Mouse (Mus musculus): ENCODE results near the gene Tcp11l1. TPM values are rescaled to one million over a fixed set of nuclear protein-coding genes. Genes with fewer than 3 reads are reported as not detected.

Tcp11l1 gene
- 68.8 and 76.3 TPM in 2 replicates for polyA plus RNA-seq (2016; fragmentation: Nextera tagmentation; extraction: Ambion mirVana)

DNA sequence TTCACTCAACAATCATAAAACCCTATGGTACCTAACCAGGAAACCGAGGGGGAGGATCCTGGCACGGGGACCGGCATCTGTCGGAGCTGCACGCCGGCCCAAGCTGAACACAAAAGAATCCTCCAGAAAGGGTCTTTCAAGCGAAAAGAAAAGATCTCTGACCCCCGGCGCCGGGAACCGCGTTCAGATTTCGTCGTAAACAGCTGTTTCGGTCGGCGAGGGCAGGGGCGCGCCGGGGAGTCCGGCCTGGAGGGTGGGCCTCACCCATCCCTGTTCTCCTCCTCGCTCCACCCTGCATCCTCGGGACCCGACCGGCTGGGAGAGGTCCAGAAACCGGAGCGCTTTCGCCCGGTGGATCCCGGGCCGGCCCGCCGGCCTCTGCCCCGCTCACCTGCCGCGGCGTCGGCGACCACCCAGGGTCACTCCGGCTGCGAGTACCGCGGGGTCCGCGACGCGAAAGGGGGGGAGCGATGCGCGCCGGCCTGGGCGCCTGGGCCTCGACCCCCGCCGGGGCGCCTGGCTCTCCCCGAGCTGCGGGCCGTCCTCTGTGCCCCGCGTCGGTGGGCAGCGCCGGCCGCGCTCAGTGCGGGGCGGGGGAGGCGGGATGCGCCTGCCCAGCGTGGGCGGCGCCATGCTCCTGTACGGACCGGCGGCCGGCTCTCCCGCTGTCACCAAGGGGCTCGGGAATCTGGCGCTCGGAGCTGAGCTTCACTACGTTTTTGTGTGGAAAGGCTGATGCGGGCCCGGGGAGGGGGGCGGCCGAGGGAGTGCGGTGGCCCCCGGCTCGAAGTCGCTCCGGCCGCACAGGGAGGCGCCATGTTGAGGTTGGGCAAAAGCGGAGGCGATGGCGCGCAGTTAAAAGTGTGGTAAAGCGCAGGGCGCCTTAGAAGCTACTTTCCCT is at the start of gene Tcp11l1:
TSS of gene Tcp11l1 (minus strand) at position 585 of the 901 bp plus-strand sequence.
- ATAC-seq (ENCODE audit: low FRiP score, low read depth): peak; percentile 92
- Histone ChIP-seq H3K4me1 (peaks cover 13% of the 10 kb centered on the region), H3K9me3 (no peaks in the 10 kb centered on the region), H3K27me3 (replicated peaks) (no peaks in the 10 kb centered on the region), H3K4me2 (replicated peaks) (peak within 1 kb of the TSS; percentile 65), H3K36me3 (no peaks in the 10 kb centered on the region), H3K27ac (peak within 1 kb of the TSS; percentile 81), H3K9ac (peak within 1 kb of the TSS; percentile 93), H3K4me3 (peak within 1 kb of the TSS; percentile 84)
- WGBS: under 1% methylated on average over 92 of the region's 99 CpGs

DNA sequence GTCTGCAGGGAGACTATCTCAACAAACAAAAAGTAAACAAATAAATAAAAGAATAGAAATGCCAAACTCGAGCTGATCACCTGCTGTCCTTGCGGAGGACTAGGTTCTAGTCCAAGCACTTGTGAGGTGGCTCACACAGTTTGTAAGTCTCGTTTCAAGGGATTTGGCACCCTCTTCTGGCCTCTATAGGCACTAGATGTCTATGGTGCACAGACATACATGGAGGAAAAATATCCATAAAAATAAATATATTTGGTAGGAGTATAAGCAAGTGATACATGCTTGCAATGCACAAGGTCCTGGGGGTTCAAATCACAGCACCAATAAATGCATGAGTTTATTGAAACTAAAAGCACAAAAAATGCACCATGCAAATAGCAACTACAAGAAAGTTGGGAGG is 38.6 kb upstream of the Tcp11l1 start:
- no peak for ATAC-seq (ENCODE audit: low FRiP score, low read depth)
- Histone ChIP-seq H3K27ac (no peak overlapping the region), H3K4me3 (no peak overlapping the region), H3K4me2 (replicated peaks) (no peak overlapping the region), H3K27me3 (replicated peaks) (no peaks in the 10 kb centered on the region), H3K4me1 (no peaks in the 10 kb centered on the region), H3K9ac (no peak overlapping the region), H3K9me3 (no peaks in the 10 kb centered on the region), H3K36me3 (peaks cover 8% of the 10 kb centered on the region; the same call in 1 of the 2 replicates)
- 57% methylated on average over 3 of the region's 3 CpGs for WGBS

DNA sequence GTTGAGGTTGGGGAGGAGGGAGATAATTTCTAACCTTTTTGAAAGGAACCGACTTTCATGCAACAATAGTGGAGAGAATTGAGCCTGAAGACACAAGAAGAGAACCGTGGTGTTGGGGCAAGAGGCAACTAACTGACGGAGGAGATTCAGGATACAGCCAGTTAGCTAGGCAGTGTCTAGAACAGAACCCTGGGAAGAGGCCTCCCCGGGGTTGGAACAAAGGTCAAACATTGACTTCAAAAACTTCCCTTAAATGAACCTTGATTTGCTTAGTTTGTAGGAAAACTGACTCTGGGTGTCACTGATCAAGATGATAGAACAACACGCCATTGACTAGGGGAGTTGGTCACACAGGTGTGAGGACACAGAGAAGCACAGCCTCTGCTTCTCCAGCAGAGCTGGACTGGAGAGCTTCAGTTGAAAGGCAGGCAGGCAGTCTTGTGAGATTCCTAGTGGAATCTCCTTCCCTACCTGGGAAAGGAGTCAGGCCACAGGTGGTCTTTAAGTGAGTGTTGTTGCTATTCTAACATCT is 36.7 kb upstream of the Tcp11l1 start:
- no peak for ATAC-seq (ENCODE audit: low FRiP score, low read depth)
- 81% methylated on average over 5 of the region's 5 CpGs for WGBS
- peaks cover 3% of the 10 kb centered on the region; the same call in 1 of the 2 replicates for H3K36me3 ChIP-seq
- no peak overlapping the region for H3K27ac ChIP-seq
- H3K4me2 ChIP-seq (replicated peaks): no peak overlapping the region
- no peaks in the 10 kb centered on the region for H3K9me3 ChIP-seq
- no peaks in the 10 kb centered on the region for H3K4me1 ChIP-seq
- H3K27me3 ChIP-seq (replicated peaks): no peaks in the 10 kb centered on the region
- no peak overlapping the region for H3K9ac ChIP-seq
- no peak overlapping the region for H3K4me3 ChIP-seq

DNA sequence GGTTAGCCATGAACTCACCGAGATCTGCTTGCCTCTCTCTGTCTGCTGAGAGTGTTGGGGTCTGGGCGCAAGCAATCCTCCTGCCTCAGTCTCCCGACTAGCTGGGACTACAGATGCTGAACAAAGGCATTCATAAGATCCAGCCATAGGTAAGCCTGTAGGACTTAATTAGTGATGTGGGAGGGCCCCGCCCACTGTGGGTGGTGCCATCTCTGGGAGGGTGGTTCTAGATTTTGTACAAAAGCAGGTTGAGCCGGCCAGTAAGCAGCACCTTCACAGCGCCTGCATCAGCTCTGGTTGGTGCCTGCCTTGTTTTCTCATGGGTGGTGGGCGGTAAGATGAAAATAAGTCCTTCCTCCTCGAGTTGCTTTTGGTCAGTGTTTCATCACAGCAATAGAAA is 34.3 kb upstream of the Tcp11l1 start:
- 54% methylated on average over 8 of the region's 8 CpGs for WGBS
- H3K27me3 ChIP-seq (replicated peaks): peaks cover 21% of the 10 kb centered on the region
- no peak overlapping the region for H3K4me3 ChIP-seq
- H3K4me2 ChIP-seq (replicated peaks): no peak overlapping the region
- H3K36me3 ChIP-seq: no peaks in the 10 kb centered on the region
- no peak for ATAC-seq (ENCODE audit: low FRiP score, low read depth)
- H3K27ac ChIP-seq: no peak overlapping the region
- no peaks in the 10 kb centered on the region for H3K9me3 ChIP-seq
- peaks cover 15% of the 10 kb centered on the region; the same call in 1 of the 2 replicates for H3K4me1 ChIP-seq
- H3K9ac ChIP-seq: no peak overlapping the region

DNA sequence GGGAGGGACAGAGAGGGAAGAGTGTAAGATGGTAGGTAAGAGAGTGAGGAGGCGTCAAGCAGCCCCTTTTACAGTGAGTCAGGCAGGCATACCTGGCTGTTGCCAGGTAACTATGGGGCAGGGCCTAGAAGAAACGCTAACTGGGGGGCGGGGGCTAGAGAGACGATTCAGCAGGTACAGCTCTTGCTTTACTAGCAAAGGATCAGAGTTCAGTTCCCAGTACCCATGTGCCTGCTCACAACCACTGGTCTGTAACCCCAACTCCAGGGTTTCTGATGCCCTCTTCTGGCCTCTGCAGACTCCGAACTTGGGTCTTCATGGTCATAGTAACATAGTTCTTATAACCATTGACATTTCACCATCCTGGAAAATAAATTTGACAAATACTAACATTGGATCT is 32.0 kb upstream of the Tcp11l1 start:
- whole genome bisulfite sequencing: 45% methylated on average over 5 of the region's 5 CpGs
- no peak overlapping the region for H3K27ac ChIP-seq
- no peak overlapping the region for H3K4me3 ChIP-seq
- H3K27me3 ChIP-seq (replicated peaks): peaks cover 26% of the 10 kb centered on the region
- no peak overlapping the region for H3K4me2 ChIP-seq (replicated peaks)
- H3K4me1 ChIP-seq: peaks cover 15% of the 10 kb centered on the region; the same call in 1 of the 2 replicates
- H3K36me3 ChIP-seq: no peaks in the 10 kb centered on the region
- no peak for ATAC-seq (ENCODE audit: low FRiP score, low read depth)
- H3K9ac ChIP-seq: no peak overlapping the region
- H3K9me3 ChIP-seq: no peaks in the 10 kb centered on the region

DNA sequence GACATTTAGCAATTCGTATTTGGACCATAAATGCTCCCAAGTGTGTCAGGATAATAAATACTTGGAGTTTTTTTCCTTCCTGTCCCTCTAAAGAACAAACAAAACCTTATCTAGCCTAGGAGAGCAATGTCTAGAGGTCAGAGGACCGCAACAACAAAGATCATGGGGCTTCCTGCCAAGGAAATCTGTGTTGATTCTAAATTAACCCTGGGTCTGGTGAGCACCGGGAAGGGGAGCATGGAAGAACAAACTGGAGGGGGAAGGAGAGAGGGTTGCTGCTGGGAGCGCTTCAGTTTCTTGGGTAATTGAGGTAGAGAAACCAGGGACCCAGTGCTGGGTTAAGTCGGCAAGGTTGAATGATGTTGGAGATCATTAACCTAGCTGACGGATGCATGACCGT is 31.2 kb upstream of the Tcp11l1 start:
- peaks cover 15% of the 10 kb centered on the region; the same call in 1 of the 2 replicates for H3K4me1 ChIP-seq
- peaks cover 26% of the 10 kb centered on the region for H3K27me3 ChIP-seq (replicated peaks)
- no peak overlapping the region for H3K27ac ChIP-seq
- H3K36me3 ChIP-seq: no peaks in the 10 kb centered on the region
- no peaks in the 10 kb centered on the region for H3K9me3 ChIP-seq
- peak overlapping the region; percentile 71 for H3K4me3 ChIP-seq
- no peak overlapping the region for H3K9ac ChIP-seq
- no peak for ATAC-seq (ENCODE audit: low FRiP score, low read depth)
- H3K4me2 ChIP-seq (replicated peaks): peak overlapping the region; percentile 99
- 8% methylated on average over 7 of the region's 7 CpGs for WGBS

DNA sequence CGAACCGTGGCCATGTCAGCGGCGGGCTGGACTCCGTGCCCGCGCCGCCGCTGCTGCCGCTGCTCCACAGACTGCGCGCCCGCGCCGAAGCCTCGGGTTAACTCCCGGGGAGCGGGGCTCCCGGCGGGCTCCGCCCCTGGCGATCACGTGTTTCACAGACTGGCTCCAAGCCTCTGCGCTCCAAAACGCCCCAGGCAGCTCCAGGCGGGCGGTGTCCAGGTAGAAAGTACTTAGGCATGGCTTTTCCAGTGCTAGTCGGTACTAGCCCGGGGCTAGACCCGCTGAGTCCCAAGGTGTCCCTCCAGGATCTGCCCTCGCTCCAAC is 30.7 kb upstream of the Tcp11l1 start, which contains the start of gene Depdc7:
TSS of gene Depdc7 (minus strand) at position 138 of the 324 bp plus-strand sequence.
- H3K27me3 ChIP-seq (replicated peaks): peaks cover 26% of the 10 kb centered on the region
- no peaks in the 10 kb centered on the region for H3K36me3 ChIP-seq
- H3K4me1 ChIP-seq: peaks cover 15% of the 10 kb centered on the region; the same call in 1 of the 2 replicates
- no peak within 1 kb of the TSS for H3K27ac ChIP-seq
- peak within 1 kb of the TSS; percentile 99 for H3K4me2 ChIP-seq (replicated peaks)
- H3K9ac ChIP-seq: peak within 1 kb of the TSS; percentile 66
- ATAC-seq (ENCODE audit: low FRiP score, low read depth): peak; percentile 87
- H3K9me3 ChIP-seq: no peaks in the 10 kb centered on the region
- WGBS: under 1% methylated on average over 31 of the region's 31 CpGs
- peak within 1 kb of the TSS; percentile 71 for H3K4me3 ChIP-seq

DNA sequence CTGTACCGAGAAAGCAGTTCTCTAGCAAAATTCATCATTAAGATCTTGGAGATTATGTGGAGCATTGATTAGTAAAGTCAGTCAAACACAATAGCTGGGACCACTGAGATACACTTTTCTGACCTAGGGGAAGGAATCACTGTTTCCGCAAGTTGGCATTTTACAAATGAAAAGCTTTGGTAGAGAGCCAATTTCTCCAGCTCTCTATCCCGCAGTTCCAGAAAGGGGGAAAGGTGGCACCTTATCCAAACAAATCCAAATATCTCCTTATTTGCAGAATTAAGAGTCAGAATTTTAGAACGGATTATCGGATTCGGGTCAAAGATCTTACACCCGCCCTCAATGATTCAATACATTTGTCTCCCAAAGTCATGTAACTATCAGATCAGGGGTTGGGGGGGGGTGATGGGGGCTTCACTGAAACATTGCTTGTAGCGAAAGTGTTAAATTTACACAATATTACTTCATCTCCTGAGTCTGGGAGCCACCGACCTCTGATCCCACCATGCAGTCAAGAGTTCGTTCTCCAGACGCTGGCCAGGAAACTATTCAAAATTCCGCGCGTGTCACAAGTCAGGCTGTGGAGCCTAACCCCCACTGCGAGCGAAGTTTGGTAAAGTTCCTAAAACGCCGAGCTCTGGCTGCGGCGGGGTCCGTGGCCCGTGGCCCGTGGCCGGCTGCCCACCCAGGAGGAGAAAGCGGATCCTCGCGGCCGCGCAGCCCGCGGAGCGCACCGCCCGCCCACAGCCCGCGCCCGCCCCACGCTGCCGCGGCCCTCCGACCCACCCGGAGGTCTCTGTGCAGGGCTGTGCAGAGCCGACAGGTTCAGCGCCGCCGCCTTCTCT is 30.1 kb upstream of the Tcp11l1 start:
- Histone ChIP-seq H3K27me3 (replicated peaks) (peaks cover 26% of the 10 kb centered on the region), H3K9me3 (no peaks in the 10 kb centered on the region), H3K4me1 (peaks cover 15% of the 10 kb centered on the region; the same call in 1 of the 2 replicates), H3K9ac (peak overlapping the region; percentile 66), H3K36me3 (no peaks in the 10 kb centered on the region), H3K4me3 (peak overlapping the region; percentile 71), H3K27ac (no peak overlapping the region), H3K4me2 (replicated peaks) (peak overlapping the region; percentile 99)
- 5% methylated on average over 46 of the region's 46 CpGs for WGBS
- ATAC-seq (ENCODE audit: low FRiP score, low read depth): peak; percentile 52; the same call in 1 of the 2 replicates

DNA sequence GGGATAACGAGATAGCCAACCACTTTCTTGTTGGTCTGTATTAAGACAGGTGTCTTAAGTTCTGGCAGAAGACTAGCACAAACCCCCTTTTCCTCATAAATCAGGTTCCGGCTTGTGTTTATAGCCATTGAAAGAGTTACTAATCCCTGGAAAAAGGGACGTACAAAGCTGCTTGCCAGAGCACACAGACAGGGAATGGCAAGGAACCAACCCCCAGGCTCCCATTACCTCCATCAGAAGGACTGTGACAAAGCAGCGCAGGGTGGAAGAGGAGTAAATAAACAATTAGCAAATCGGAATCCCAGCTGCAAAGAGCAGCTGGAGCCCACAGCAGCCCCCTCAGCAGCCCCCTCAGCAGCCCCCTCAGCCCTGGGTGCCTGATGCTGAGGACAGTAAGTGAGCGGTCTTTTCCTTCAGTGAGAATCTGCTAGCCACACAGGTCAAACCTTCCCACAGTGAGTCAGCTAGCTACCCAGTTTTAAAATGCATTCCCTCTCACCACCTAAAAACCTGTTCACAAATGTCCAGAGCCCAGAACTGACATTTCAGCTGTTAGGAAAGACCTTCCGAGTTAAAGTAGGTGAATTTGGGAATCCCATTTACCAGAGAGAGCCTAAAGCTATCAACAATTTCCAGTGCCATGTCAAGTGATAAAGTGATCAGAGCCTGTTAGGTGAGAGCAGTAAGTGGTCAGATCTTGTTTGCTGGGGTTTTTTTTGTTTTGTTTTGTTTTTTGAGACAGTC is 29.2 kb upstream of the Tcp11l1 start:
- WGBS: 34% methylated on average over 7 of the region's 7 CpGs
- peaks cover 26% of the 10 kb centered on the region for H3K27me3 ChIP-seq (replicated peaks)
- no peaks in the 10 kb centered on the region for H3K9me3 ChIP-seq

DNA sequence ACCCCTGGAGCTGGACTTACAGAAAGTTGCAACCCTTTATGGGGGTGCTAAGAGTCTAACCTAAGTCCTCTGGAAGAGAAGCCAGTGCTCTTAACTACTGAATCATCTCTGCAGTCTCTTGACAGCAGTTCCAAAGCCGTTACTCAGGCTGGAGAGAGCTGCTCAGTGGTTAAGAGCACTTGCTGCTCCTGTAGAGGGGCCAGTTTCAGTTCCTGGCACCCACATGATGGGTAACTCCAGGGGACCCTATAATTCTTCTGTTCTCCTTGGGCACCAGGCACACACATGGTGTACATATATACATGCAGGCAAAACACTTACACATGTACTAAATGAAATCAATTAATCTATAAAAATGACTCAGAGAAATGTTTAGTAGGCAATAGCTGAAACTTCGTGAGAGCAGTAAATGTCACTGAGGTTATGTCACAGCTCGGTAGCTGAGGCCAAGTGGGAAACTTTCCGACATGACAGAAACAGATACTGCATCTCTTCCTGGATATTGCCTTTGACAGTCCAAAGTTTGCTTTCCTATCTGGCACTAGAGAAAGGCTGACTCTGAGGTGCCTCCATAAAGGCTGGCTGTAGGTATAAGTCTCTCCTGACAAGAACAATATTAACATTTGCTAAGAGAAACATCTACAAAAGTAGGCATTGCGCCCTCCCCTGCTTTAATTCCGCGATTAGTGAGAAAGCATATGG is 28.4 kb upstream of the Tcp11l1 start:
- no peak for ATAC-seq (ENCODE audit: low FRiP score, low read depth)
- 64% methylated on average over 7 of the region's 7 CpGs for WGBS
- Histone ChIP-seq H3K9ac (no peak overlapping the region), H3K9me3 (no peaks in the 10 kb centered on the region), H3K4me2 (replicated peaks) (no peak overlapping the region), H3K27me3 (replicated peaks) (peaks cover 26% of the 10 kb centered on the region), H3K36me3 (no peaks in the 10 kb centered on the region), H3K4me3 (no peak overlapping the region), H3K4me1 (peaks cover 15% of the 10 kb centered on the region; the same call in 1 of the 2 replicates), H3K27ac (no peak overlapping the region)

More for the DNA sequence above, 29.2 kb upstream of the Tcp11l1 start:
- Histone ChIP-seq H3K27ac (no peak overlapping the region), H3K4me2 (replicated peaks) (no peak overlapping the region), H3K9ac (no peak overlapping the region), H3K4me3 (no peak overlapping the region), H3K4me1 (peaks cover 15% of the 10 kb centered on the region; the same call in 1 of the 2 replicates), H3K36me3 (no peaks in the 10 kb centered on the region)
- no peak for ATAC-seq (ENCODE audit: low FRiP score, low read depth)

DNA sequence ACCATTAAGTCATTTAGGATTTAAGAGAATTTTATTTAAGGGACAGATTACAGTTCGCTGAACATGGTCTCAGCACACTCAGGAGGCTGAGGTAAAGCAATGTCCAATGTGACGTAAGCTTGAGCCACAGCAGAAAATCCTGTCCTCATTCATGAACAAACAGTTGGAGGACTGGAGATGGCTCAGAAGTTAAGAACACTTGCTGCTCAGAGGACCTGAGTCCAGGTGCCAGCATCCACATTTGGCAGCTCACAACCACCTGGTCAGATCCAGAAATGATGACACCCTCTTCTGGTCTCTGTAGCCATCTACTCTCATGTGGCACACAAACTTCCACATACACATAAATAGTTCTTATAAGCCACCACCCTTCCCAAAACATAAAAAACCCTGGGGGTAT is 27.7 kb upstream of the Tcp11l1 start:
- no peaks in the 10 kb centered on the region for H3K9me3 ChIP-seq
- no peak overlapping the region for H3K4me2 ChIP-seq (replicated peaks)
- no peaks in the 10 kb centered on the region for H3K36me3 ChIP-seq
- no peak overlapping the region for H3K9ac ChIP-seq
- no peak for ATAC-seq (ENCODE audit: low FRiP score, low read depth)
- peaks cover 15% of the 10 kb centered on the region; the same call in 1 of the 2 replicates for H3K4me1 ChIP-seq
- H3K27ac ChIP-seq: no peak overlapping the region
- peaks cover 26% of the 10 kb centered on the region for H3K27me3 ChIP-seq (replicated peaks)
- WGBS: 94% methylated on average over 2 of the region's 2 CpGs
- no peak overlapping the region for H3K4me3 ChIP-seq
